Mouse (Mus musculus): ENCODE results near the gene Wfikkn1. TPM values are rescaled to one million over a fixed set of nuclear protein-coding genes. Genes with fewer than 3 reads are reported as not detected.

Wfikkn1 gene
- 0.42 and 0.48 TPM in 2 replicates for polyA plus RNA-seq (2014; fragmentation: Nextera tagmentation; extraction: Ambion mirVana)

DNA sequence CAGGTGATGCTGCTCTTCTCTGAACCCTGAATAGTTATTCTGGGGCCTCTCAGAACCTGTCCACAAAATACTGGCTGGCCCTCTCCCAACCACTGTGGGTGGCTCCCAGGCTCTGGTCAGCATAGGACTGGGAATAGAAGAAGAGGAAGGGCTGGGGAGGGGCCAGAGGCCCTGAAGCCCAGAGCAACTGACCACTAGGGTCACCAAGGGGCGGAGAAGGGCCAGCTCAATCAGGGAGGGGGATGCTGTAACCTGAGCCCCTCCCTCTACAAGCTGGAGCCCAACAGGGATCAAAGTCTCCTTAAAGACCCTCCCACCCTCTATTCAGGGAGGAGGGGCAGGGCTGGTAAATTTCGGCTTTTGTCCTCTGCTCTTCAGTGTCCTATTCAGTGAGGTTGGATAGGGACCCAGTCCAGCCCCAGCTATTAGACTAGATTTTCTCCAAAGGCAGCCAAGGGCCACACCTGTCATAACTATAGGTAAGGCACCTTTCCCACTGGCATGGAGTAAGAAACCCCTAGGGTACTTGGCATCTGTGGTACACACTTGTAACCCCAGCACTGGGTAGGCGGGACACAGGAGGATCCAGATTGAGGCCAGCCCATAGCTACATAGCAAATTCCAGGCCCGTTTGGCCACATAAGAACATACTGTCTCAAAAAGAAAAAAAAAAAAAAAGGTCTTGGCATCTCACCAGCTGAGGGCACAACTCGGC, at the start of gene Wfikkn1:
Gene Wfikkn1, minus strand, starts transcription at position 663 of the 715 bp plus-strand sequence.
- Histone ChIP-seq H3K36me3 (ENCODE audit: control insufficient read depth, insufficient read depth, low read length) (peaks cover 49% of the 10 kb centered on the region), H3K9ac (ENCODE audit: low read depth, low read length) (no peak within 1 kb of the TSS), H3K4me2 (ENCODE audit: low read depth, low read length) (no peak within 1 kb of the TSS), H3K4me3 (ENCODE audit: low read depth, low read length) (no peak within 1 kb of the TSS), H3K9me3 (ENCODE audit: control insufficient read depth, low read length) (no peaks in the 10 kb centered on the region), H3K27me3 (replicated peaks; ENCODE audit: control insufficient read depth, insufficient read depth, low read length) (no peaks in the 10 kb centered on the region), H3K27ac (replicated peaks; ENCODE audit: low read depth, low read length) (no peak within 1 kb of the TSS), H3K4me1 (ENCODE audit: control insufficient read depth, insufficient read depth, low read length) (peaks cover 7% of the 10 kb centered on the region; the same call in 1 of the 2 replicates)
- WGBS = 33% methylated on average over 5 of the region's 5 CpGs
- DNase-seq (ENCODE audit: low spot score) (no peak), ATAC-seq (ENCODE audit: low read depth) (no peak)

DNA sequence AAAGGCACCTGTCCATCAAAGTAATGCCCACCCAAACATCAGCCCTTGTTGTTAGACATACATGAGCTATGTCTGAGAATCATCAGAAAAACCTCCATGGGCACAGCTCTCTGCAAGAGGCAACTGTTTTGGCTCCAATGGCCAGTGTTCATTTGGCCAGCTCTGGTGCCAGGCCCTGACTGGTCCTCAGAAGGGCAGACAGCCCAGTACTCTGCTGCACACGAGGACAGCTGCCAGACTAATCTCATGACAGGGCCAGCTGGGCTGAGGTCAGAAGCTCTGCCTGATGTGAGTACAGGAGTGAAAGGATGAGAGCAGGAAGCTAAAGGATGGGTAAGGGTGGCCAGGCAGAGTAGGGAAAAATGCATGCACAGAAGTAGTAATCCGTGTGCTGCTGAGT, 44.7 kb upstream of the Wfikkn1 start:
- H3K27me3 ChIP-seq (replicated peaks; ENCODE audit: control insufficient read depth, insufficient read depth, low read length) = no peaks in the 10 kb centered on the region
- H3K9me3 ChIP-seq (ENCODE audit: control insufficient read depth, low read length) = no peaks in the 10 kb centered on the region
- H3K4me3 ChIP-seq (ENCODE audit: low read depth, low read length) = no peak overlapping the region
- ATAC-seq (ENCODE audit: low read depth) = no peak
- no peak overlapping the region for H3K27ac ChIP-seq (replicated peaks; ENCODE audit: low read depth, low read length)
- 67% methylated on average over 2 of the region's 2 CpGs for WGBS
- no peak overlapping the region for H3K4me2 ChIP-seq (ENCODE audit: low read depth, low read length)
- H3K9ac ChIP-seq (ENCODE audit: low read depth, low read length) = no peak overlapping the region
- peaks cover 38% of the 10 kb centered on the region for H3K36me3 ChIP-seq (ENCODE audit: control insufficient read depth, insufficient read depth, low read length)
- DNase-seq (ENCODE audit: low spot score) = no peak
- peaks cover 3% of the 10 kb centered on the region; the same call in 1 of the 2 replicates for H3K4me1 ChIP-seq (ENCODE audit: control insufficient read depth, insufficient read depth, low read length)

GRCm38 (mm10) chr17:25922120-25922519, 41.5 kb upstream of the Wfikkn1 start:
- Histone ChIP-seq H3K27ac (replicated peaks; ENCODE audit: low read depth, low read length) (no peak overlapping the region), H3K27me3 (replicated peaks; ENCODE audit: control insufficient read depth, insufficient read depth, low read length) (no peaks in the 10 kb centered on the region), H3K4me3 (ENCODE audit: low read depth, low read length) (no peak overlapping the region), H3K9me3 (ENCODE audit: control insufficient read depth, low read length) (no peaks in the 10 kb centered on the region), H3K4me1 (ENCODE audit: control insufficient read depth, insufficient read depth, low read length) (peaks cover 12% of the 10 kb centered on the region), H3K36me3 (ENCODE audit: control insufficient read depth, insufficient read depth, low read length) (peaks cover 16% of the 10 kb centered on the region), H3K4me2 (ENCODE audit: low read depth, low read length) (no peak overlapping the region), H3K9ac (ENCODE audit: low read depth, low read length) (no peak overlapping the region)
- ATAC-seq (ENCODE audit: low read depth) (no peak), DNase-seq (ENCODE audit: low spot score) (no peak)
- 81% methylated on average over 5 of the region's 5 CpGs for WGBS

- 0% methylated on average over 29 of the region's 40 CpGs for WGBS
- peaks cover 14% of the 10 kb centered on the region; the same call in 1 of the 2 replicates for H3K36me3 ChIP-seq (ENCODE audit: control insufficient read depth, insufficient read depth, low read length)
These were observed 39.4 kb upstream of the Wfikkn1 start for GRCm38 (mm10) chr17:25919786-25920642.

DNA sequence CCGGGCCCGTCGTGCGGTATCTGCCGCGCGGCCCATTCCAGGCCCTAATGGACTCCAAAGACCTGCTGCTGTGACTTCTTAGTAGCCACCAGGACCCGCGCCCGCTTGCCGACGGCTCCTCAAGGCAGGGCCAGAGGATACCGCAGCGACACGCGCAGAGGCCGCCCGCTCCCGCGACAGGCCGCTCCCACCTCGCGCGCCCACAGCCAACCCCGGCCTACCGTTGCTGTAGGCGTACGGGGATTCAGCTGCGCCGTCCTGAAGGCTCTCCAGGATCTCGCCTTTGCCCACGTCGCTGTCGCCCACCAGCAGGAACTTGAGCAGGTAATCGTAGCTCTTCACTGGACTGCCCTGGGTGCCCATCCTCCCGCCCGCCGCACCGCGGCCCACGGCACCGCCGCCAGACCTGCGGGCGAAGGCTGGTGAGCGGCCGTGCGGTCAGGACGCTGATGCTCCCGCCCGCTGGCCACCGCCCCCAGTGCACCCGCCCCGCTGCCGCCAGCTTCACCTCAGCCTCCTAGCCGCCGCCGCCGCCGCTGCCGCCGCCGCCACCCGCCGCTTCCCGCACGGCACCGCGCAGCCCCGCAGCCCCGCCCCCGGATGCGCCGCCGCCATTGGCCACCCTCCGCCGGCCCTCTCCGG, 38.6 kb upstream of the Wfikkn1 start, which contains the start of gene Rab40c:
Gene Rab40c, minus strand, starts transcription at position 584 of the 642 bp plus-strand sequence.
- ATAC-seq (ENCODE audit: low read depth) (peak; percentile 89; the same call in 1 of the 2 replicates), DNase-seq (ENCODE audit: low spot score) (peak; percentile 20)
- peak within 1 kb of the TSS; percentile 91 for H3K4me2 ChIP-seq (ENCODE audit: low read depth, low read length)
- H3K4me1 ChIP-seq (ENCODE audit: control insufficient read depth, insufficient read depth, low read length) = peaks cover 12% of the 10 kb centered on the region
- H3K27me3 ChIP-seq (replicated peaks; ENCODE audit: control insufficient read depth, insufficient read depth, low read length) = no peaks in the 10 kb centered on the region
- peaks cover 11% of the 10 kb centered on the region; the same call in 1 of the 2 replicates for H3K36me3 ChIP-seq (ENCODE audit: control insufficient read depth, insufficient read depth, low read length)
- peak within 1 kb of the TSS; percentile 90 for H3K9ac ChIP-seq (ENCODE audit: low read depth, low read length)
- peak within 1 kb of the TSS; percentile 87 for H3K27ac ChIP-seq (replicated peaks; ENCODE audit: low read depth, low read length)
- peak within 1 kb of the TSS; percentile 99 for H3K4me3 ChIP-seq (ENCODE audit: low read depth, low read length)
- no peaks in the 10 kb centered on the region for H3K9me3 ChIP-seq (ENCODE audit: control insufficient read depth, low read length)
- WGBS = 2% methylated on average over 17 of the region's 78 CpGs

More at GRCm38 (mm10) chr17:25919786-25920642, 39.4 kb upstream of the Wfikkn1 start:
- H3K27ac ChIP-seq (replicated peaks; ENCODE audit: low read depth, low read length) = peak overlapping the region; percentile 87
- peak overlapping the region; percentile 99 for H3K4me3 ChIP-seq (ENCODE audit: low read depth, low read length)
- H3K4me2 ChIP-seq (ENCODE audit: low read depth, low read length) = peak overlapping the region; percentile 91
- DNase-seq (ENCODE audit: low spot score) (peak; percentile 100), ATAC-seq (ENCODE audit: low read depth) (peak; percentile 98)
- H3K9me3 ChIP-seq (ENCODE audit: control insufficient read depth, low read length) = no peaks in the 10 kb centered on the region
- peaks cover 12% of the 10 kb centered on the region for H3K4me1 ChIP-seq (ENCODE audit: control insufficient read depth, insufficient read depth, low read length)
- H3K9ac ChIP-seq (ENCODE audit: low read depth, low read length) = peak overlapping the region; percentile 90
- no peaks in the 10 kb centered on the region for H3K27me3 ChIP-seq (replicated peaks; ENCODE audit: control insufficient read depth, insufficient read depth, low read length)

DNA sequence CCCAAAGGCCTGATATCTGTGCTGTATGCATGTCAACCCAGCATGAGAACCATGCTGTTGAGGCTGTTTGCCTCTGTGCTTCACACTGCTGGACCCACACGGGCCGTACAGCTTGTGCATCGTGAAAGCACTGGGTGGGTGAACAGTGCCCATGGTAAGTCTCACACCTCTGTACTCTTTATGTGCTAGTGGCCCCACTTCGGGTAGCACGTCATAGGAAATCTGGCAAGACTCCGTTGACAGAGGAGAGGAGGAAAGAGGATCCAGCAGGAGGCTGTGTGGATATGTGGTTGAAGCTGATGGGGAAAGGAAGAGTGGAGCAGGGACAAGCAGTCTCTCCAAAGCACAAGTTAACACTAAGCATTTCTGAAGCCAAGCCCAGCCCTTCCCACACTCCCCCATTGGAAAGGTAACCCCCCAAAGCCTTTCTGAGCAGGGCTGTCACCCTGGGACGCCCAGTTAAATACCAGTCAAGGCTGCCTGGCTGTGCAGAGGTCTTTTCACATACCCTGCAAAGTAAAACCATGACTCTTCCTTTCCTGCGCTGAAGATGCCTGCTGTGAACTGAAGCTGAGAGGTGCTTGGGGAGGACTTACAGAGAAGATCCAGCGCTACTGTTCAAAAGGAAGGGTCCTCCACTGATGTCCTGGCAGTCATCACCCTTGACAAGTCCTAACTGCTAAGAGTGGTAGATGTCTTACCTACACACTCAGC, 37.5 kb upstream of the Wfikkn1 start:
- Histone ChIP-seq H3K4me3 (ENCODE audit: low read depth, low read length) (peak overlapping the region; percentile 99), H3K4me2 (ENCODE audit: low read depth, low read length) (peak overlapping the region; percentile 91), H3K4me1 (ENCODE audit: control insufficient read depth, insufficient read depth, low read length) (peaks cover 12% of the 10 kb centered on the region), H3K27ac (replicated peaks; ENCODE audit: low read depth, low read length) (no peak overlapping the region), H3K27me3 (replicated peaks; ENCODE audit: control insufficient read depth, insufficient read depth, low read length) (no peaks in the 10 kb centered on the region), H3K9ac (ENCODE audit: low read depth, low read length) (peak overlapping the region; percentile 90), H3K9me3 (ENCODE audit: control insufficient read depth, low read length) (no peaks in the 10 kb centered on the region), H3K36me3 (ENCODE audit: control insufficient read depth, insufficient read depth, low read length) (peaks cover 14% of the 10 kb centered on the region; the same call in 1 of the 2 replicates)
- 81% methylated on average over 9 of the region's 9 CpGs for WGBS
- DNase-seq (ENCODE audit: low spot score) (no peak), ATAC-seq (ENCODE audit: low read depth) (no peak)

- no peak overlapping the region for H3K4me2 ChIP-seq (ENCODE audit: low read depth, low read length)
- no peaks in the 10 kb centered on the region for H3K27me3 ChIP-seq (replicated peaks; ENCODE audit: control insufficient read depth, insufficient read depth, low read length)
- H3K36me3 ChIP-seq (ENCODE audit: control insufficient read depth, insufficient read depth, low read length) = peaks cover 15% of the 10 kb centered on the region; the same call in 1 of the 2 replicates
- no peak for ATAC-seq (ENCODE audit: low read depth)
- peaks cover 12% of the 10 kb centered on the region for H3K4me1 ChIP-seq (ENCODE audit: control insufficient read depth, insufficient read depth, low read length)
- DNase-seq (ENCODE audit: low spot score) = no peak
- no peak overlapping the region for H3K9ac ChIP-seq (ENCODE audit: low read depth, low read length)
- H3K27ac ChIP-seq (replicated peaks; ENCODE audit: low read depth, low read length) = no peak overlapping the region
- H3K4me3 ChIP-seq (ENCODE audit: low read depth, low read length) = no peak overlapping the region
- WGBS = 82% methylated on average over 8 of the region's 8 CpGs
- H3K9me3 ChIP-seq (ENCODE audit: control insufficient read depth, low read length) = no peaks in the 10 kb centered on the region
These were observed 36.4 kb upstream of the Wfikkn1 start for GRCm38 (mm10) chr17:25916931-25917647.

Data from embryonic facial prominence, embryonic 14.5 days (tissue).